Mouse (Mus musculus) fat pad, adult 2 months (tissue): ENCODE measurements at regions not wholly inside any gene's neighbourhood (a gene's known extent, or its start where the extent isn't known, plus 50 kb on each side); places are given as distances from the start of the nearest gene placed in this dataset.

Experiments
- DNase-seq: peaks from one replicate; pipeline ENCODE4 v3.0.0-alpha.2; 2011; ENCODE audit warnings: low read depth, low spot score; ENCODE audit errors: extremely low read depth

GRCm38 (mm10) chr3:53393945-53394344 lies 69.2 kb downstream of the Nhlrc3 start:
- DNase-seq, result no peak

- no peak for DNase-seq
These were observed 81.2 kb downstream of the Nhlrc3 start for GRCm38 (mm10) chr3:53381704-53382581.

DNA sequence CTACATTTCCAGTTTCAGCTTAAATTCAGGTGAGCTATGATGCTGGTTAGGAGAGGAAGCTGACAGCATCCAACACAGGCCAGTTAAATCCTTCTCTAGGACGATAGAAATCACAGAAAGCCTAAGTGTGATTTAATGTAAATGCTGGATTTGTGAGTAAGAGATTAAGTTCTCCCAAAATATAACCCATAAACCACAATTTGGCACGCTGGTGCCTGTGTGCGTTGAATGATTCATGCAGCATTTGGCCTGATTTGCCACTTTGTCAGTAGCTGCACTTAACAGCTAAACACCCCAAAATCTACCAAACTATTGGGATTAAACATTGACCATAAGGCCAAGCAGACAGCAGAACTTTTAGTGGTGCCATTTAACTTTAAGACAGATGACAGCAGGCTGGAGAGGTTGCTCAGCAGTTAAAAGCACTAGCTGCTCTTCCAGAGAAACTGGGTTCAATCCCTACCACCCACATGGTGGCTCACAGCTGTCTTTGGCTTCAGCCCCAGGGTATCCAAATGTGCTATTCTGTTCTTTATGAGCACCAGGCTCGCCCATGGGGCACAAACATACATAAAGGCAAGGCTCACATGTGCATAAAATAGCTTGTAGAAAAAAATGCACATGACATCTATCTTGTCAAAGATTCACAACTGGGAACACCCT lies 83.5 kb downstream of the Nhlrc3 start:
- peak; percentile 19 for DNase-seq

GRCm38 (mm10) chr3:53376864-53377447 lies 86.2 kb downstream of the Nhlrc3 start:
- no peak for DNase-seq

DNA sequence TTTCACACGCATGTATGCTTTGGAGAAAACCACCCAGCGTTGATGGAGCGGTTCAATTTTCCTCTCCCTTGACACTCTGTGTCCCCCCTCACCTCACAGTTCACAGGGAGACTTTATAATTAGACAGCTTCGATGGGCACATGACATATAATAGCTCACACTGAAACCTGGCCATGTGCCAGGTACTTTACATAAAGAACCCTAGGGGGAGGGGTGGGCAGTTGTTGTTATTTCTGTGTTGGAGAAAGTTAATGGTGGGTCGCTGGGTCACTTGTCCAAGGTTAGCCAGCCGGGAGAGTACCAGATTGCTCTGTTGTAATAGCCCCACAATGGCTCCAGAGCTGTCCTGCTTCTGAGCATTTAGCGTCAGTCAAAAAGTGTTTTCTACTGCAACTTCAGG lies 90.2 kb downstream of the Nhlrc3 start:
- no peak for DNase-seq

DNA sequence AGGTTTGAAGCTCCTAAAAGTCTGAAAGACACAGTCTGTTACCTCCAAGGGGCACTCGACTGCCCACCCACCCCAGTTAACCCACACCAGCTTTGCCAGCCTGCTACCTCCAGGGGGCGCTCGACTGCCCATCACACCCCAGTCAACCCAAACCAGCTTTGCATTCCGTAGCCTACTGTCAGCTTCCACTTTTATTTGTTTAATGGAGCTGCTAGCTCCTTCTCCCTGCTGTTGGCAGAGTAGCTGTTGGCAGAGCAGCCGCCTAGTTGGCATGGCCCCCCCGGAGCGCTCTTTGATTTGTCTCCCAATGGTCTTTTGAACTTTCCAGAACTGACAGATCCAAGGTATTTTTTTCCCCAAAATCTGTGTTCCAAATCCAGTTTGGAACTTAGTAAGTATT lies 91.2 kb downstream of the Nhlrc3 start:
- DNase-seq, result no peak

GRCm38 (mm10) chr3:53361202-53361601 lies 101.9 kb downstream of the Nhlrc3 start:
- no peak for DNase-seq

DNA sequence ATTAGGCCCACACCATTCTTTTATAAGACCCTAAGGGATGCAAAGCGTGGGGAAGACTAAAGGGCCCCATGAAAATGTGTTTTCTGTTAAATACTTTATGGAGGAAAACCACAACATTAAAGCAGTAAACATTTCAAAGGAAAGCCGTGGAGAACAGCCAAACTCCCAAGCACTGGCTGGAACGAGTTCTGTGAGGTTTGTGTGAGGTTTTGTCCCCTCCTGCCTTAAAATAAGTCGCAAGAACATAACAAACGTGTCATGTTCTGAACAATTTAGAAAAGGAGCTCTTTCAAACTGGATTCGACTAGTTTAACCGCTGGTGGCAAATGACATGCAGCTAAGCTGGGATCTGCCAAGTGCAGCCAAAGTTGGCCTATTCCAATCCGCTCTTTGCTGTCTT lies 109.4 kb downstream of the Nhlrc3 start:
- DNase-seq, result no peak

DNA sequence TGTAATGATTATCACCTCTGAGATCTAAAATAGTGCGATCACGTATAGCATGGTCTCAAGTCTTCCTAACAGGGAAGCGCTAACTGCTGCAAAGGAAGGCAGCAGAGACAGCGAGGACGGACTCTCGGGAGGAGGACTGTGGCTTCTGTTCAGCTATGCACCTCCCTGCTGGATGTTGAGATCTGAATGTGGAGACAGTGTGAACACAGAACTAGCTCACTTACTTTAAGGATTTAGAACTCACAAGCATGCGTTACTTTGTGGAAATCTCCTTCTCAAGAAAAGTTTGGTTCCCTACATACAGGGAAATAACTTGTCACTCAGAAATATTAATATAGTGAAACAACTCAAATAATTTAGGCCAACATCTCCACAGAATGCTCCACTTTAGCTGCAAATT lies 109.8 kb downstream of the Nhlrc3 start:
- no peak for DNase-seq

- DNase-seq, result no peak
These were observed 119.5 kb downstream of the Nhlrc3 start for GRCm38 (mm10) chr3:53343638-53344037.

GRCm38 (mm10) chr3:53341304-53342206 lies 121.6 kb downstream of the Nhlrc3 start:
- DNase-seq, result no peak

- DNase-seq, result no peak
These were observed 124.6 kb downstream of the Nhlrc3 start for GRCm38 (mm10) chr3:53338571-53338970.

- DNase-seq, result no peak
These were observed 129.1 kb downstream of the Nhlrc3 start for GRCm38 (mm10) chr3:53334051-53334450.

DNA sequence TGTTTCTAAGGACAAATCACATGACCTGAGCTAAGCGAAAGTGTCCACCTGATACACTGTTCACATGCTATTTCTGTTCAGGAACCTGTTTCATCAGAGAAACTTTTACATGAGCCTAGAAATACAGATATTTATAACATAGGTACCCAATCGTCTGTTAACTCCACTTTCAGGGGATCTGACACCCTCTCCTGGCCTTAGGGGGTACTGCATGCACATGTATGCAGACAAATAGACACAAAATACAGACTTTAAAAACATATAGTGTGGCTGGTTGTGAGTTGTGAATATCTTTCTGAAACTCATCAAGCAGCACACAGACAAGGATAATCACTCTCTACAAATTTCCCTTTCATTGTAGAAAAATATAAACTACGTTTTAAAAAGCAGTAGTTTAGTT lies 133.6 kb downstream of the Nhlrc3 start:
- no peak for DNase-seq

DNA sequence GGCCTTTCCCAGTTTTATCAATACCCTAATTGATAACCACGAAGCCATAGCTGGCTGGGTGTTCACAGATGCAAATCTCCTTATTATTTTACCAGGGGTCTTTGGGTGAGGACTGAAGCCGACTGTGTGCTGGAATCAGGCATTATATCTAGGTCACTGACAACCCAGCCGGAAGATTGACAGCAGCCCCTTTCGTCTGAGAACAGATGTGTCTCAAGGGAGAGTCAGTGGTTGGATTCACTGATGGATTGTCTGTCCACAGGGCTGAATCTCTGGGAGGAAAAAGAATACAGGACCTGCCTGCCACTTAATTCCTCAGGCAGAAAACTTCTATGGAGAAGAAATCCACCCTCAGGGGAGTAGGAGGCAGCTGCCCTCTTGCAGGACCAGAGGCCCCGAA lies 135.7 kb downstream of the Nhlrc3 start:
- DNase-seq, result no peak

- no peak for DNase-seq
These were observed 136.2 kb downstream of the Nhlrc3 start for GRCm38 (mm10) chr3:53326967-53327366.

DNA sequence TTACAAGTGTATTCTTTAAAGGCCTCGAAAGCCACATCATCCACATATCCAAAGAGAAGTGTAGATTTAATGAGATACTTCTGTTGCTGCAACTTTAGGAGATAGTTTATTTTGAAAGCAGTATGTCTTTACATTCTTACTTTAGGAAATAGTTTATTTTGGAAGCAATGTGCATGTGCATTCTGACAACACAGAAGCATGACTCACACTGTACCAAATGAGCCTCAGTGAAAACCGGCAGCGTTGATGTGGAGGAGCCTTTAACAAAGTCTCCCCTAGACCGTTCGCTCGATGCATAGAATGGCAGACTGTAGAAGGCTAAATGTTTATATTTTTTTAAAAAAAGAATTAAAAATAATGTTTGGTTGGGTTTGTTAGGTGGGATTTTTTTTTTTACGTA lies 138.1 kb downstream of the Nhlrc3 start:
- no peak for DNase-seq

DNA sequence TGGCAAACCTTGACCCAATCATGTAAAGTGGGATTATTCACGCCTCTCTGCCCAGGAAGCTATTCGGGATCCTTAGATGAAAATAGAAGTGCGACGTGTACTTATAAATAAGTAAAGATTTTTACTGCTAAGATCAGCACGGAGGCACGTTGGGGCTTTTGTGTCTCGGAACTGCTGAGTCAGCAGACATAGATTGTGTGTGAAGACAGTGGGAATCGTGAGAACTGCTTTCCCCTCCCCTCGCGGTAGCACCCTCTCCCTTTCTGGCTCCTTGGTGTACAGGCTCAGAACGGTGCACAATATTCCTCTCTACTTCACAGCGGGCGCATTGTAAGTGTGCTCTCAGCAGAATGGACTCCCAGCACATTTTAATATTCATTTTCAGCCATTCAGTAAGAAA lies 138.7 kb downstream of the Nhlrc3 start:
- no peak for DNase-seq

- no peak for DNase-seq
These were observed 147.7 kb downstream of the Nhlrc3 start for GRCm38 (mm10) chr3:53315449-53315848.
